Mouse (Mus musculus) spleen, adult 12 weeks (tissue): Measurements from ENCODE around the gene Amer2.

Experiments used
- DNase-seq: peaks from one replicate; pipeline ENCODE4 v3.0.0; 2022; ENCODE audit warnings: low spot score

The Amer2 gene

GRCm38 (mm10) chr14:60386591-60387501, 13.8 kb downstream of the Amer2 start:
- no peak for DNase-seq

DNA sequence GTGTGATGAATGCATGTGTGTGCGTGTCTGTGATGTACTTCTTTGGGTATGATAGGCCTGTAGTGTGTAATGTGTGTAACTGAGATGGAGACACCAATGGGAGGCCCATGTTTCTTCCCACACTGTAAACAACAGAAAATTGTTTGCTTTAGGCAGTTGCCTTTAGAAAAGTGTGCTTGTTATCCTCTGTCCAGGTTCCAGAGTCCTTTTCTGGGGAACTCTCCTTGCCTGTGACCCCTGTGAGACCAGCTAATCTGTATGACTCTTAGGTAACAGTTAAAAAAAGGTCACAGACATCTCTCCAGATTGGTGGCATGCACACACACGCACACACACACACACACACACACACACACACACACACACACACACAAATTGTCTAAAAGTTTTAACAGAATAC, 15.3 kb downstream of the Amer2 start:
- no peak for DNase-seq

GRCm38 (mm10) chr14:60392202-60392601, 19.1 kb downstream of the Amer2 start:
- DNase-seq: no peak

- no peak for DNase-seq
Measured at GRCm38 (mm10) chr14:60397321-60397720, 24.3 kb downstream of the Amer2 start.

DNA sequence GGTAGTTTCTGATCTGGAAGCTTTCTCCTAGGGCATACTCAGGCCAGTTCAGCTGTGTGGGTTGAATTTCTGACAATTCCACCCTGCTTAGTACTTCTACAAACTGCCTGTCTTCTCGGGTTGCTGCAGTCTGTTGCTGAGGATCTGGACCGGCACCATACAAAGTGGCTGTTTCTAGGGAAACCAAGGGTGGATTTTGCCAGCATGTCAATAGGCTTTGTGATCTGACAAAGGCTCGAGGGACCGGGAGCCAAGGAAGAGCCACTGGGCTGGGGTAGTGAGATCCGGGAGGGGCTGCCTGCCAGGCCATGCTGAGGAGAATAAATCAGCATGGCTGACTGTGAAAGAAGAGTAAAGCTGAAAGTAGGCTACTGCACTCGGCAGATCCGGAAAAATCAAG, 25.8 kb downstream of the Amer2 start:
- DNase-seq: no peak

- no peak for DNase-seq
Measured at GRCm38 (mm10) chr14:60403228-60403627, 30.2 kb downstream of the Amer2 start.

DNA sequence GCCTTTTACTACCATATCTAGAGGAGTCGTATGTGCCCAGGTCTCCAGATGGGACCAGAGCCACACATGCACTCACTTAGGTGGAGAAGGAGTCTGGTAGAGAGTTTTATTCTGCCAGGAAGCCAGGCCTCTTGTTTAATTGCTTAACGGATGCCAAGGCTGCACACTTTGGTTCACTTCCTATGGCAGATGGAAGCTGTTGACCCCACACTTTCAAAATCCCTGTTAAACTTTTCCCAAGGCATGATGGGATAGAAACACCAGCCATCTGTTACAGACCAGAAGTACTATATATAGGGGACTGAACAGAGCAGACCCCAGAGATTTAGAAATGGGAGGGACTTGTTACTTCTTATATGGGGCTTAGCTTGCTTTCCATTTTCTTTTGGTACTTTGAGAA, 32.8 kb downstream of the Amer2 start:
- no peak for DNase-seq

- no peak for DNase-seq
Measured at GRCm38 (mm10) chr14:60406543-60406942, 33.5 kb downstream of the Amer2 start.

- DNase-seq: no peak
Measured at GRCm38 (mm10) chr14:60407319-60407718, 34.3 kb downstream of the Amer2 start.

DNA sequence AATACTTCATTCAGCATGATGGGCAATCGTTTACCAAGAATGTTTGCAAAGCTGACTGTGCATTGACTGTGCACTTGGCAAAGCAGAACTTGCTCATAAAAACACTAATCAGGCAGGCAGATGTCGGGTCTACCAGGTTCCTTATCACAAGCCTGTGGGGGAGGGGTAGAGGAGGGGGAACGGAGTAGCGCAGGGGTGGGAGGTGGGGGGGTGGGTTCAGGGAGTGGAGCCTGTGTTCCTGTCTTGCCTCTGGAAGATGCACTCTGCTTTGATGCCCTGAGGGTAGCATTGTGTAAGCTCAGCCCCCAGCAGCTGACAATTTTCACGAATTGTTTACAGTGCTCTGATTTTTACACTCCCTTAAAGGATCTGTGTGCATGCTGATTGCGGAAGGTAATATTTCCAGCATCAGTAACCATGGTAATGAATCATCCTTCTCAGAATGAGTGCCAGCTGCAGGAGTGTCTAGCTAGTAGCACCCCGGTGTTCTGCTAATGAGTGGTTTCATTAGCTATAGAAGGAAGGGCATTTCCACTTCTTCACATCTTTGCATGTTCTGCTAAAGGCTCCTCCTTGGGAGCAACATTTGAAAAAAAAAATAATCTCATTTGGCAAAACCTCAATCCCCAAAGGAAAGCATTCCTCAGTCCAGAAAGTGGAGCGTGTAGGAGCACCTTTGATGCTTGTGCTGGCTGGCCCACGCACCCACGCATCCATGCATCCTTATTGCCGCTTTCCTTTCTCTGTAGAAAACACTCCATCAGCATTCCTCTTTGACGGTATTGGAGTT, 36.8 kb downstream of the Amer2 start:
- no peak for DNase-seq

- DNase-seq: no peak
Measured at GRCm38 (mm10) chr14:60411229-60411628, 38.2 kb downstream of the Amer2 start.

- no peak for DNase-seq
Measured at GRCm38 (mm10) chr14:60414691-60415090, 41.6 kb downstream of the Amer2 start.

GRCm38 (mm10) chr14:60417924-60418323, 44.9 kb downstream of the Amer2 start:
- no peak for DNase-seq

GRCm38 (mm10) chr14:60422920-60423319, 49.9 kb downstream of the Amer2 start:
- DNase-seq: no peak

GRCm38 (mm10) chr14:60424174-60424573, 51.1 kb downstream of the Amer2 start:
- no peak for DNase-seq

DNA sequence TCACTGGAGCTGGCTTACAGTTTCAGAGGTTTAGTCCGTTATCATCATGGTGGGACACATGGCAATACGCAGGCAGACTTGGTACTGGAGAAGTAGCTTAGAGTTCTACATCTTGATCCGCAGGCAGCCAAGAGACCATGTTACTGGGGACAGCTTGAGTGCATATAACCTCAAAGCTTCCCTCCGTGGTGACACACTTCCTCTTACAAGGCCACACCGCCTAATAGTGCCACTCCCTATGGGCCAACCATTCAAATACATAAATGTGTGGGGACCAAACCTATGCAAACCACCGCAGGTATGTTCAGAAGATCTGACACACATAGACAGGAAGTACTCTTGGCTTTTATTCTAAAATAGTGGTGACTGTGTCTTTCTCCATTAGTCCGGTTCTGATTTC, 52.5 kb downstream of the Amer2 start:
- DNase-seq: no peak

DNA sequence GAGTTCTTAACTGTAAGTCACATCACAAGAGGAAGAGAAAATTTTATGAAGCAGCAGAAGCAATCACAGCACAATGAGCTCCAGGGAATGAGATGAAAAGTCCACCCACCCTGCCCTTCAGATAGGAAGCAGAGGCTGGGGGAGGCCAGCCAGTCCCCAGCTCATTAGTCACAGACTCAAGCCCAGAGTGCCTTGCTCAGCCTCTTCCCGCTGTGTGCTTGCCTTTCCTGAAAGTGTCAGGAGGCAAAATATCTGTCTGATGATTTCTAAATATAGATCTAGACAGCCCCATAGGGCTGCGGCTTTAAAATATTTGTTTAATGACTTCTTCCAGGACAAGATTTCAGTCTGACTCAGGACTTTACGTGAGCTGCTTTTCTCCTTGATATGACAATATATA, 54.8 kb downstream of the Amer2 start:
- DNase-seq: no peak

DNA sequence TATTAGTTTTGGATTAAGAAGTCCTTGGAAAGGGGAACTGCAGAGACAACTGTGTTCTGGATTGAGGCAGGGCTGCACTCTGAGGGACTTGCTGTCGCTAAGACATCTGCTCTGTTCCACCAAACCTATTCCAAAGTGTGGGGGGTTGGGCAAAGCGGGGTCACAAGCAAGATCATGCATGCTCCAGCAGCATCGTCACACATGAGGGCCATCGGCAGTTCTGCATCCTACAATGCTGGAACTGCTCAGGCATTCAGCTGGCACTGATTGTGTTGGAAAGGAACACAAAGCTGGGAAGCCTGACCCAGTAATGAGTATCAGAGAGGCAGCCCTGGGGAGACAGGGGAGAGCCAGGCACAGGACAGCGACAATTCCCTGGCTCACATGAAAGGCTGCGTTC, 56.5 kb downstream of the Amer2 start:
- DNase-seq: no peak

- DNase-seq: no peak
Measured at GRCm38 (mm10) chr14:60431515-60431914, 58.5 kb downstream of the Amer2 start.

DNA sequence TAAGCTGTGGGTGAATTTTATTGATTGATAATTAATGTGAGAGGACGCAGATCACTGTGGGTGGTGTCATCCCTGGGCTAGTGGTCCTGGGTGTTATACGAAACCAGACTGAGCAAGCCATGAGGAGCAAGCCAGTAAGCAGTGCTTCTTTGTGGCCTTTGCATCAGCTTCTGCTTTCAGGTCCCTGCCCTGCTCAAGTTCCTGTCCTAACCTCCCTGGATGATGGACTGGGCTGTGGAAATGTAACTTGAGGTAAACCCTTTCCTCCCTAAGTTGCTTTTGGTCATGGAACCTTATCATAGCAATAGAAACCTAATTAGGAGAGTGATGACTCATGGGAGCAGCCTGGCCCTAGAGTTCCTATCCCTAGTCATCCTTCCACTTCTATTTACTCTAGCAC, 59.1 kb downstream of the Amer2 start:
- no peak for DNase-seq

GRCm38 (mm10) chr14:60435515-60435914, 62.5 kb downstream of the Amer2 start:
- no peak for DNase-seq

GRCm38 (mm10) chr14:60436364-60436763, 63.3 kb downstream of the Amer2 start:
- DNase-seq: no peak
